Mouse (Mus musculus) heart, adult 18-20 months (tissue): ENCODE results near the gene Gm17545. TPM values are rescaled to one million over a fixed set of nuclear protein-coding genes. Genes with fewer than 3 reads are reported as not detected.

ENCODE experiments used
- DNase-seq, 2 experiments: peaks; one replicate each; pipeline ENCODE4 v3.0.0; 2021 to 2022; ENCODE audit warnings: mixed read lengths in 1 of 2
- total RNA-seq, 2 experiments: library from RNA; stranded (reverse); gene quantifications; 2 replicates each; pipeline ENCODE4 v1.2.3; 2021

The Gm17545 gene
- total RNA-seq, 2 experiments from 2014 or later, result not detected

GRCm38 (mm10) chr9:22494203-22494807, 40.2 kb downstream of the Gm17545 start:
- no peak for DNase-seq

- DNase-seq, result no peak
These were observed 41.0 kb downstream of the Gm17545 start for GRCm38 (mm10) chr9:22495133-22495532.

GRCm38 (mm10) chr9:22497021-22497767, 43.1 kb downstream of the Gm17545 start:
- DNase-seq, result no peak

- no peak for DNase-seq
These were observed 48.9 kb downstream of the Gm17545 start for GRCm38 (mm10) chr9:22502972-22503371.

GRCm38 (mm10) chr9:22503581-22503980, 49.5 kb downstream of the Gm17545 start:
- DNase-seq, result no peak

- no peak for DNase-seq
These were observed 51.5 kb downstream of the Gm17545 start for GRCm38 (mm10) chr9:22505574-22505973.

Other genes starting within 250 kb of the Gm17545 start
- 10 to 100 TPM; 22.6 to 24.1 TPM for gene Zfp809, start 228.6 kb upstream of the Gm17545 start, total RNA-seq
- under 1 TPM; 0.15 to 0.21 TPM for gene Zfp599, start 194.4 kb upstream of the Gm17545 start, total RNA-seq
- 1 to 10 TPM; 4.7 to 5.5 TPM for gene Zfp810, start 146.6 kb upstream of the Gm17545 start, total RNA-seq
- gene Anln, start 65.1 kb upstream of the Gm17545 start, total RNA-seq, result 1 to 10 TPM; 1.6 TPM
- under 1 TPM; 0.30 to 0.31 TPM for gene 9530077C05Rik, start 42.8 kb upstream of the Gm17545 start, total RNA-seq
- gene Rp9, start 15.5 kb downstream of the Gm17545 start, total RNA-seq, result 10 to 100 TPM; 39.2 to 39.6 TPM
- gene Bbs9, start 21.4 kb downstream of the Gm17545 start, total RNA-seq, result 10 to 100 TPM; 12.9 to 14.0 TPM